Mouse (Mus musculus) CH12.LX (cell line): ENCODE results near the gene Inhbb. TPM values are rescaled to one million over a fixed set of nuclear protein-coding genes. Genes with fewer than 3 reads are reported as not detected.

Experiments
- DNase-seq: peaks from one replicate; pipeline ENCODE4 v3.0.0-alpha.2; 2013; ENCODE audit errors: extremely low read depth
- H3K27ac ChIP-seq: 2 replicates; pipeline ENCODE4 v1.5.1; 2012; ENCODE audit warnings: low read depth, mild to moderate bottlenecking, control low read depth, moderate library complexity; ENCODE audit not compliant: insufficient read depth
- H3K27me3 ChIP-seq: replicated peaks from 2 replicates; pipeline ENCODE3; 2012; ENCODE audit warnings: inconsistent platforms
- H3K36me3 ChIP-seq, 2 experiments: replicated peaks in 1 of 2; 2 replicates each; pipeline versions ENCODE3 to v1.6.1; 2012; ENCODE audit warnings: inconsistent platforms in 1 of 2, low read length in 1 of 2, mild to moderate bottlenecking in 1 of 2, mixed read lengths in 1 of 2, moderate library complexity in 1 of 2; ENCODE audit not compliant: control insufficient read depth in 1 of 2, insufficient read depth in 1 of 2
- H3K4me1 ChIP-seq, 2 experiments: 2 replicates each; pipeline ENCODE4 v1.6.1; 2012; ENCODE audit warnings: inconsistent platforms in 1 of 2, moderate library complexity in 1 of 2; ENCODE audit not compliant: insufficient read depth in 2 of 2, control insufficient read depth in 1 of 2
- H3K4me2 ChIP-seq: 2 replicates; pipeline ENCODE4 v1.6.1; 2012; ENCODE audit warnings: low read depth, mild to moderate bottlenecking, control low read depth; ENCODE audit not compliant: poor library complexity, insufficient read depth, severe bottlenecking
- H3K4me3 ChIP-seq, 3 experiments: fragments of 150-350 bp in 1 of 3; sonication (generic) in 1 of 3; replicated peaks in 1 of 3; 2 replicates each; pipeline versions ENCODE3 to v1.5.1; 2011 to 2012; ENCODE audit warnings: low read depth in 2 of 3, low read length in 2 of 3, mild to moderate bottlenecking in 2 of 3, moderate library complexity in 2 of 3, control low read depth in 1 of 3, improper control_type of control experiment in 1 of 3, inconsistent platforms in 1 of 3, mixed read lengths in 1 of 3; ENCODE audit not compliant: poor library complexity in 1 of 3
- H3K79me2 ChIP-seq: replicated peaks from 2 replicates; pipeline ENCODE4 v1.6.1; 2012; ENCODE audit warnings: mild to moderate bottlenecking, moderate library complexity; ENCODE audit not compliant: control insufficient read depth, poor library complexity, insufficient read depth, severe bottlenecking; ENCODE audit errors: extremely low read depth
- H3K9ac ChIP-seq: 2 replicates; pipeline ENCODE4 v1.6.1; 2012; ENCODE audit warnings: low read depth, mild to moderate bottlenecking, control low read depth, moderate library complexity; ENCODE audit not compliant: insufficient read depth
- H3K9me3 ChIP-seq: replicated peaks from 2 replicates; pipeline ENCODE3; 2012; ENCODE audit warnings: low read length, inconsistent platforms, mixed read lengths
- BHLHE40 ChIP-seq: IDR thresholded peaks from 2 replicates; pipeline ENCODE4 v1.6.1; 2011; ENCODE audit warnings: mild to moderate bottlenecking, low read depth, low read length, improper control_type of control experiment
- CHD1 ChIP-seq: IDR thresholded peaks from 2 replicates; pipeline ENCODE4 v1.6.1; 2012; ENCODE audit warnings: low read depth, low read length, improper control_type of control experiment, inconsistent platforms
- CHD2 ChIP-seq: IDR thresholded peaks from 2 replicates; pipeline ENCODE4 v1.6.1; 2011; ENCODE audit warnings: low read length, improper control_type of control experiment
- E2F4 ChIP-seq: IDR thresholded peaks from 2 replicates; pipeline ENCODE4 v1.6.1; 2011; ENCODE audit warnings: low read depth, low read length, improper control_type of control experiment; ENCODE audit not compliant: insufficient replicate concordance
- ELF1 ChIP-seq: IDR thresholded peaks from 2 replicates; pipeline ENCODE4 v1.6.1; 2014; ENCODE audit warnings: low read depth, mild to moderate bottlenecking, inconsistent platforms, low read length, improper control_type of control experiment
- EP300 ChIP-seq: IDR thresholded peaks from 2 replicates; pipeline ENCODE4 v1.6.1; 2011; ENCODE audit warnings: low read length, improper control_type of control experiment
- GABPA ChIP-seq: IDR thresholded peaks from 2 replicates; pipeline ENCODE4 v1.6.1; 2012; ENCODE audit warnings: low read depth, low read length, improper control_type of control experiment, inconsistent platforms; ENCODE audit not compliant: insufficient replicate concordance
- HCFC1 ChIP-seq: IDR thresholded peaks from 2 replicates; pipeline ENCODE4 v1.6.1; 2012; ENCODE audit warnings: low read depth, mild to moderate bottlenecking, inconsistent platforms, low read length, improper control_type of control experiment
- IRF4 ChIP-seq: IDR thresholded peaks from 2 replicates; pipeline ENCODE4 v1.6.1; 2014; ENCODE audit warnings: low read depth, mild to moderate bottlenecking, inconsistent platforms, low read length, improper control_type of control experiment
- KAT2A ChIP-seq: IDR thresholded peaks from 2 replicates; pipeline ENCODE4 v1.6.1; 2012; ENCODE audit warnings: low read length, improper control_type of control experiment, inconsistent platforms; ENCODE audit not compliant: insufficient replicate concordance
- MEF2A ChIP-seq: IDR thresholded peaks from 2 replicates; pipeline ENCODE4 v1.6.1; 2014; ENCODE audit warnings: low read depth, mild to moderate bottlenecking, inconsistent platforms, low read length, improper control_type of control experiment, borderline replicate concordance
- MXI1 ChIP-seq: IDR thresholded peaks from 2 replicates; pipeline ENCODE4 v1.6.1; 2011; ENCODE audit warnings: mild to moderate bottlenecking, low read depth, low read length, improper control_type of control experiment
- NELFE ChIP-seq: IDR thresholded peaks from 2 replicates; pipeline ENCODE4 v1.6.1; 2011; ENCODE audit warnings: low read depth, low read length, improper control_type of control experiment
- SIN3A ChIP-seq: IDR thresholded peaks from 2 replicates; pipeline ENCODE4 v1.6.1; 2012; ENCODE audit warnings: low read length, improper control_type of control experiment, inconsistent platforms
- SMC3 ChIP-seq: IDR thresholded peaks from 2 replicates; pipeline ENCODE4 v1.6.1; 2011; ENCODE audit warnings: low read depth, low read length, improper control_type of control experiment
- TBP ChIP-seq: conservative IDR thresholded peaks from 2 replicates; pipeline ENCODE4 v1.6.1; 2011; ENCODE audit warnings: low read depth, low read length, improper control_type of control experiment
- TCF12 ChIP-seq: IDR thresholded peaks from 2 replicates; pipeline ENCODE4 v1.6.1; 2014; ENCODE audit warnings: low read depth, mild to moderate bottlenecking, inconsistent platforms, low read length, improper control_type of control experiment
- USF1 ChIP-seq: IDR thresholded peaks from 2 replicates; pipeline ENCODE4 v1.6.1; 2014; ENCODE audit warnings: low read depth, mild to moderate bottlenecking, inconsistent platforms, low read length, improper control_type of control experiment
- USF2 ChIP-seq: conservative IDR thresholded peaks from 2 replicates; pipeline ENCODE4 v1.6.1; 2011; ENCODE audit warnings: low read depth, low read length, improper control_type of control experiment
- ZC3H11A ChIP-seq: IDR thresholded peaks from 2 replicates; pipeline ENCODE4 v1.6.1; 2012; ENCODE audit warnings: low read depth, mild to moderate bottlenecking, inconsistent platforms, low read length, improper control_type of control experiment
- ZNF384 ChIP-seq: IDR thresholded peaks from 2 replicates; pipeline ENCODE4 v1.6.1; 2012; ENCODE audit warnings: low read depth, low read length, improper control_type of control experiment, inconsistent platforms
- dilution Hi-C: fragments of 300-500 bp; cut with MboI; formaldehyde crosslinking; loops from 2 replicates; pipeline ENCODE4 v1.14.3; 2020; ENCODE audit warnings: low sequenced_read_pairs; ENCODE audit not compliant: extremely low pct_unique_long_range_greater_than_20kb, extremely low pct_ligation_motif_present
- in situ Hi-C: fragments of 300-500 bp; cut with MboI; formaldehyde crosslinking; loops from 3 replicates; pipeline ENCODE4 v1.14.3; 2019; ENCODE audit warnings: low sequenced_read_pairs, low pct_ligation_motif_present, low pct_unique_long_range_greater_than_20kb, mixed read lengths
- polyA plus RNA-seq: library from polyadenylated mRNA; unstranded; fragments of >175 nt; gene quantifications from 2 replicates; pipeline ENCODE4 v1.2.1, GENCODE M21; 2012; ENCODE audit warnings: low read depth; ENCODE audit not compliant: insufficient read length
- total RNA-seq, 2 experiments: library from RNA; depleted of rRNA; stranded (reverse); fragments of 300-350 nt in 1 of 2; fragments of >200 nt in 1 of 2; gene quantifications; 2 replicates each; pipeline ENCODE4 v1.2.3; 2012 to 2014

The Inhbb gene
- total and polyA plus RNA-seq, 3 experiments = not detected

DNA sequence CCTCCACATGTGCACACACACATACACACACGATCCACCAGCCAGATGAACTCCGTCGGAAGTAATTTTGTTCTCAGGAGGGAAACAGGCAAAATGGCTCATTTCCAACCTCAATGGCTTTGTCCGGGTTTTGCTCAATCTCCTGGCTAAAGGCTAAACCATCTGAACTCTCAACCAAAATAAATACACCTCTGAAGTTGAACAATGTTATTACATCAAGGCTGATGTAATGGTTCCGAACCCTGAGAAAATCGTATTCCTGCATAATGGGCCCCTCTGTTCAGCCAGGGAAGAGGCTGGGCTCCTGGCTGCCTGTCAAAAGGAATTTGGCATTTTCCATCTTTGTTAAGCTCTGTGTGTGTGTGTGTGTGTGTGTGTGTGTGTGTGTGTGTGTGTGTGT is 15.4 kb upstream of the Inhbb start:
- Histone ChIP-seq H3K27me3 (no peaks in the 10 kb centered on the region), H3K4me3 (no peak overlapping the region), H3K36me3 (no peaks in the 10 kb centered on the region), H3K4me2 (no peak overlapping the region), H3K27ac (no peak overlapping the region), H3K9ac (no peak overlapping the region), H3K9me3 (peaks cover 16% of the 10 kb centered on the region), H3K79me2 (no peaks in the 10 kb centered on the region), H3K4me1 (peaks cover 0 to 15% of the 10 kb centered on the region in 2 experiments; a peak in 3 of 4 replicates)
- in situ Hi-C loops = no loop called here
- DNase-seq = no peak
- no peak for TF ChIP-seq USF2
- TF ChIP-seq SIN3A = no peak
- TF ChIP-seq ZC3H11A = no peak
- TF ChIP-seq GABPA = no peak
- no peak for TF ChIP-seq USF1
- no peak for TF ChIP-seq MEF2A
- no peak for TF ChIP-seq HCFC1
- no peak for TF ChIP-seq TBP
- dilution Hi-C loops = no loop called here

DNA sequence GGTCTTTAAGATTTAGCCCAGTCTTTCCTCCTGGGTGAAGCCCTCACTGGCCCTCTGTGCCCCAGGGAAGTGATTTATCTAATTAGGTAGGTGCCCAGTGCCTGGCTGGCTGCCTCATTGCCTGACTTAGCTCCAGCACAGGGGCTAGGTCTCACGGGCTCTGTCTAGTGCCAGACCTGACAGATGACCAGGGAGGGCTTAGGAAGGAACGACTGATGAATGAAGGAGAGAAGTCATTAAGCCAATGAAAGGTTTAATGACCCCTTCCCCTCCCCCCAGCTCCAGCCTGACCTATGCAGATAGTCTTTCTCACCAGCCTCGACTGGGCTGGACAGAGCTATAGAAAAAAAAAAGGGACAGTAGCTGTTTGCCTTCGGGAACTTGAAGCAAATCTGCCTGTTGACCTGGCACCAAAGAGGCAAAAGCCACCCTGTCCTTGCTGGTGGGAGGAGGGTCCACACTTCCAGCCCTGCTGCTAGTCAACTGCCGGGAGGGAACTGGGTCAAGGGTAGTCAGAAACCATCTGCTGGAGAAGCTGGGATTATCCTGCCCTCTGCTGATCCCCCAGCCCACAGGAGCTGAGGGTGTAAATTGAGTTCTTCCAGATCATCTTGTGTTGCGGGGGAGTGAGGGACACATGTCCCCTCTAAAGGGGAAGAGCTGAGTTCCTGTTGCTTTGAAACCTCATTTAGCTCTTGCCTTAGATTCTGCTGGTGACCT is 2.3 kb upstream of the Inhbb start:
- Histone ChIP-seq H3K9me3 (peaks cover 68% of the 10 kb centered on the region), H3K9ac (no peak overlapping the region), H3K4me3 (no peak overlapping the region), H3K27ac (no peak overlapping the region), H3K79me2 (no peaks in the 10 kb centered on the region), H3K36me3 (no peaks in the 10 kb centered on the region), H3K27me3 (no peaks in the 10 kb centered on the region), H3K4me2 (no peak overlapping the region), H3K4me1 (no peaks in the 10 kb centered on the region)
- in situ Hi-C loops = no loop called here
- dilution Hi-C loops = no loop called here
- DNase-seq = no peak
- TF ChIP-seq TBP = no peak
- no peak for TF ChIP-seq IRF4
- TF ChIP-seq KAT2A = no peak
- TF ChIP-seq EP300 = no peak
- TF ChIP-seq ELF1 = no peak
- TF ChIP-seq SMC3 = no peak
- no peak for TF ChIP-seq TCF12
- TF ChIP-seq CHD1 = no peak
- no peak for TF ChIP-seq GABPA
- no peak for TF ChIP-seq BHLHE40
- TF ChIP-seq MEF2A = no peak
- no peak for TF ChIP-seq MXI1
- TF ChIP-seq ZNF384 = no peak
- no peak for TF ChIP-seq CHD2
- TF ChIP-seq USF2 = no peak
- TF ChIP-seq E2F4 = no peak
- no peak for TF ChIP-seq NELFE
